Mouse (Mus musculus): Measurements from ENCODE around the gene Eno1. TPM values are rescaled to one million over a fixed set of nuclear protein-coding genes. Genes with fewer than 3 reads are reported as not detected.
A peak's percentile ranks its signal among the peaks of the same experiment; 100 is the strongest.

Eno1 gene
- total RNA-seq (2022) = 100 to 1,000 TPM; 419 to 457 (median 441) TPM

DNA sequence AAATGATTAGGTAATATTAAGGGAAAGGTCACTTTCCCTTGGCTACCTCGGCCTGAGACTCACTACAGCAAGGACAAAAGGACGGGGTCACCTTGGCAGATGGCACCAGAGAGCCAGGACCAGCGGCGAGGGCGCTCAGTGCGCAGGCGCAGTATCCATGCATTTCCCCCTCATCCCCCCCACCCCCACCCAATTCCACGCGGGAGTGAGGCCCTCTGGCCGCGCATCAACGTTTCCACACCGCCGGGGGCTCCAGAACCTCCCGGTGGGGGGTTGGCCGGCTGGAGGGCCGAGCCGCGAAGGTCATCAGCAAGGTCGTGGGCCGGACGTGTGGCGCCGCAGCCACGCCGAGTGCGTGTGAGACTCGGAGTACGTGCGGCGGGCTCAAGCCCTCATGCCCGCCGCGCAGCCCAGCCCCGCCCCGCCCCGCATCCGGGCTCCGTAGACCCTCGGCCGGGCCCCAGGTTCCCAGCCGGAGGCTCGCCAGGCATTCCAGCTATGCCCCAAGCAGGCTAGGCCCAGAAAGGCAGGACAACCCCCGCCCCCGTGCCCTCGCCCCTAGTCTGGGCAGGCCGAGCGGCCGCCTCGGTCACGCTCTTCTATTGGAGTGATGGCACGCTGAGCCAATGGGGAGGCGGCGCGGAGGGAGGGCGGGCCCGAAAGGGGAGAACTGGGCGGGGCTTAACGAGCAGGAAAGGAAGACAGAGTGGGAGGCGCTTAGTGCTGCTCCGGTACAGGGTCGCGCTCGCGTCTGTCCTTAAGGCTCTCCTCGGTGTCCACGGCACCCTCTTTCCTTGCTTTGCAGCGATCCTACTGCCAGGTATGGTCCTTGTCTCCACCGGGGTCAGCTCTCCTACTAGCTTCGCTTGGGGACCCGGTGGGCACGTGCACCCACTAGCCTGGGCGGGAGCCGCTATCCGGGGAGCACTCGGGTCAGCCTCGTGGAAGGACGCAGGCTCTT, at the start of gene Eno1:
Gene Eno1, plus strand, starts transcription at position 201 of the 961 bp plus-strand sequence.
- peak; percentile 89 to 96 for DNase-seq (ENCODE audit: low spot score in 2 of 2)

DNA sequence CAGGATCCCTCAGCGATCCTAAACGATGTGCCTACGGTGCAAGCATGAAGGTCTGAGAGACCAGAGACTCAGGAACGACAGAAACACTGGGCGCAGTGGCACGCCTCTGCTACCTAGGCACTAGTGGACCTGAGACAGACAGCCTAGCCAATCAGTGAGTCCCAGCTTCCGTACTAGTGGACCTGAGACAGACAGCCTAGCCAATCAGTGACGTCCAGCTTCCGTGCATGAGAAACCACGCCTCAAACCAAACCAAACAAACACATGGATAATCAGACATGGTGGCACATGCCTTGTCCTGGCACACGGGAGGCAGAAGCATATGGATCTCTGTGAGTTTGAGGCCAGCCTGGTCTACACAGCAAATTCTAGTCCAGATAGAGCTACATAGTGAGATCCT, 48.3 kb upstream of the Eno1 start:
- DNase-seq (ENCODE audit: low spot score in 2 of 2) = no peak

DNA sequence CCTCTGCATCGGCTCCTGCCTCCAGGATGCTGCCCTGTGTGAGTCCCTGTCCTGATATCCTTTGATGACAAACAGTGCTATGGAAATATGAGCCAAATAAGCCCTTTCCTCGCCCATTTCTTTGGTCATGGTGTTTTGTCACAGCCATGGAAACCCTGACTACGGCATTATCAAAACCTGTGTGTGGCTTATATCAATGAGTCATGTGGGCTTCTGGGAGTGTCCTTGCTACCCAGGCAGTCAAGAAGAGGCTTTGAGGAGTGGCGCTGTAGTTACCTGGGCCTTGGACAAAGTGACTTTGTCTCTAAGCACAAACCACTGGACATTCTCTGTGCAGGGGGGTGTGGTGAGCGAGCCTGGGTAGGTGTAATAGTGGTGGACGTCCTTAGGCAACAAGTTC, 44.3 kb upstream of the Eno1 start:
- DNase-seq (ENCODE audit: low spot score in 2 of 2) = no peak

- no peak for DNase-seq (ENCODE audit: low spot score in 2 of 2)
Observed at GRCm38 (mm10) chr4:150193915-150194314, 42.6 kb upstream of the Eno1 start.

- no peak for DNase-seq (ENCODE audit: low spot score in 2 of 2)
Observed at GRCm38 (mm10) chr4:150198268-150198667, 38.3 kb upstream of the Eno1 start.

DNA sequence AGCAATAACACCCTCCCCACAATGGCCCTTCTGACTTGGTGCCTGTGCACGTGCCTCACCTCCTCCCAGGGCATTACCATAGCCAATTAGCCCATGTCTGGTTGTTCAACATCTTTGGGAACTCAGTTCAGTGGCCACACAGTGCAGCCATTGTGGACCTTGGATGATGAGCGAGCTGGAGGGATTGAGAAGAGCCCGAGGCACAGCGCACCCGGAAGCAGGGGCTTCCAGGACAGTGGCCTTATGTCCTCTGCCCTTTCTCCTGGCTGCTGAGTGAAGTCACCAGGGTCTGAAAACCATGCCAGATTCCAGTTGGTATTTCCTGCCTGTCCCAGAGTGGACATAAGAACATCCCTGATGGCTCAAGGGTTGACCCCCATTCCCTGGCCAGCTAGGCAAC, 35.3 kb upstream of the Eno1 start, which contains the start of gene Car6:
Gene Car6, minus strand, starts transcription at position 101 of the 400 bp plus-strand sequence.
- no peak for DNase-seq (ENCODE audit: low spot score in 2 of 2)

- DNase-seq (ENCODE audit: low spot score in 2 of 2) = no peak
Observed at GRCm38 (mm10) chr4:150202702-150203101, 33.8 kb upstream of the Eno1 start.

GRCm38 (mm10) chr4:150204877-150205276, 31.6 kb upstream of the Eno1 start:
- DNase-seq (ENCODE audit: low spot score in 2 of 2) = no peak

DNA sequence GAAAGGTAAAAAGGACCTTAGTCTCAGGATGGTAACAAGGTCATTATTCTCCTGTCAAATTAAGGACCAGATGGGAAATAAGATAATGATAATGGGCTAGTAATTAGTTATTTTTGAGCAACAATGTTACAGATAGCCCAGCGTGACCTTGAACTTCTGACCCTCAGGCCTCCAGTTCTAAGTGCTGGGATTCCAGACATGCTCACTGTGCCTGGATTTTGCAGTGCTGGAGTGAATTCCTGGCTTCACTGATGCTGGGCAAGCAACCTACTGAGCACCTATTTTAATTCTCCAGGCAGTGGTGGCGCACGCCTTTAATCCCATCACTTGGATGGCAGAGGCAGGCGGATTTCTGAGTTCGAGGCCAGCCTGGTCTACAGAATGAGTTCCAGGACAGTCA, 26.8 kb upstream of the Eno1 start:
- no peak for DNase-seq (ENCODE audit: low spot score in 2 of 2)

DNA sequence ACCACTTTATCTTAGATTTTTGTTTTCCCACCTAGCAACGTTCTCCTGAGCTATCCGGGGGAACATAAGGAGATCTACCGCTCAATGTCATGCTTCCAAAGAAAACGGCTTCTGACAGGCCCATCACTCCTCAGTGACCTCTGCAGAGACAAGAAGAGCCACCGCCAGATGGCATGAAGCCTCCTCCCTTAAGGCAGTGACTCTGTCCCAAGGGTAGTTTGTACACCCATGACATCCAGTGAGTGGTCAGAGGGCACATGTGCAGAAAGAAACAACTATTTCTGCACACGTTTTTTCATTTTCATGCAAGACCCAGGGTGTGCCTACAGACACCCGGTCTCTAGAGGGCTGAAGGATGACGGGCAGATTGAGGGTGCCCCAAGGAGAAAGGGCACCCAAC, 26.2 kb upstream of the Eno1 start:
- DNase-seq (ENCODE audit: low spot score in 2 of 2) = no peak

GRCm38 (mm10) chr4:150211930-150212552, 24.5 kb upstream of the Eno1 start:
- no peak for DNase-seq (ENCODE audit: low spot score in 2 of 2)

GRCm38 (mm10) chr4:150212553-150212971, 24.0 kb upstream of the Eno1 start:
- no peak for DNase-seq (ENCODE audit: low spot score in 2 of 2)

- no peak for DNase-seq (ENCODE audit: low spot score in 2 of 2)
Observed at GRCm38 (mm10) chr4:150213910-150214309, 22.6 kb upstream of the Eno1 start.

DNA sequence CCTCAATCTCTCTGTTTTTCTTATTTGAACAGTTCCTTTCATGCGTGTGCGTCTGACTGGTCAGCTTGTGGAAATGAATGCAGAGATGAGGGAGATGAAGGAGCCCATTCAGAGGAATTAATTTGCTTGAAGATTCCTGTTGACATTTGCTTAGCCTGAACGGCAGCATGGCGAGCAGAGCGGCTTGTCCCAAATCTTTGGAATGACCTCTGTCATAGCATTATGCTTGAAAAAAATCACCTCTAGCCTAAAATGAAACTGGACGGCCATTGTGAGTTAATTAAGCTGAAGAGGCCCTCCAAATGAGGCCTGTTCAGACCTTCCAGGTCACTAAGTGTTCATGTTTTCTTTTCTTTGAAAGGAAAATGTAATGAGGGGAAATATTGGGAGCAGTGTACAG, 20.1 kb upstream of the Eno1 start:
- no peak for DNase-seq (ENCODE audit: low spot score in 2 of 2)

- no peak for DNase-seq (ENCODE audit: low spot score in 2 of 2)
Observed at GRCm38 (mm10) chr4:150217042-150217554, 19.4 kb upstream of the Eno1 start.

DNA sequence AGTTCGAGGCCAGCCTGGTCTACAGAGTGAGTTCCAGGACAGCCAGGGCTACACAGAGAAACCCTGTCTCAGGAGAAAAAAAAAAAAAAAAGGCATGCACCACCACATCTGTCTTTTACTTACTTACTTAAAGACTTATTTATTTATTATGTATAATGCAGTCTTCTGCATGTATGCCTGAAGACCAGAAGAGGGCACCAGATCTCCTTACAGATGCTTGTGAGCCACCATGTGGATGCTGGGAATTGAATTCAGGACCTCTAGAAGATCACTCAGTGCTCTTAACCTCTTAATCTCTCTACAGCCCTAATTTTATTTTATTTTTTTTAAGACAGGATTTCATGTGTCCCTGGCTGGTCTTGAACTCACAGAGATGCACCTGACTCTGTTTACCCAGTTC, 18.6 kb upstream of the Eno1 start:
- no peak for DNase-seq (ENCODE audit: low spot score in 2 of 2)

DNA sequence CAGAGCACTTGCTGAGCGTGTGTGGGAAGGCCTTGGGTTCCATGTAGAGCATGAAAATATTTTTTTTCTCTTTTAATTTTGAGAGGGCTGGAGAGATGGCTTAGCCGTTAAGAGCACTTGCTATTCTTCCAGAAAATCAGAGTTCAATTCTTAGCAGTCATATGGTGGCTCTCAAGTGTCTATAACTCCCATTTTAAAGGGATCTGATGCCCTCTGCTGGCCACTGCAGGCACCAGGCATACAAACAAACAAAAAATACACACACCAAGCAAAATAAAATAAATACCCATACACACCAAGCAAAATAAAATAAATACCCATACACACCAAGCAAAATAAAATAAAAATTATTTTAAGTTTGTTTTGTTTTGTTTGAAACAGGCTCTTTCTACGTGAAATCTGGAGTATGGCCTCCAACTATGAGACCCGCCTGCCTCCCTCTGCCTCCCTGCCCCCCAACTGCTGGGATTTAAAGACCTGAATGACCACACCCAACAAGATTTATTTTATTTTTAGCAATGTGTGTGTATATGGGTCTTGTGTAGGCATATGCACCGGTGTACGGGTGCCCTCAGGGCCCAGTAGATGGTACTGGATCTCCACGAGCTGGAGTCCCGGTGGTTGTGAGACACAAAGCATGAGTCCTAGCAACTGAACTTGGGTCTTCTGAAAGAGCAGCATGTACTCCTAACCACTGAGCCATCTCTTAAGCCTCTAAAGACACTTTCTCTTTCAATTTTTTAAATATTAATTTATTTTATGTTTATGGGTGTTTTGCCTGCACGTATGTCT, 16.8 kb upstream of the Eno1 start:
- peak in 1 of 2 experiments; percentile 42 for DNase-seq (ENCODE audit: low spot score in 2 of 2)

DNA sequence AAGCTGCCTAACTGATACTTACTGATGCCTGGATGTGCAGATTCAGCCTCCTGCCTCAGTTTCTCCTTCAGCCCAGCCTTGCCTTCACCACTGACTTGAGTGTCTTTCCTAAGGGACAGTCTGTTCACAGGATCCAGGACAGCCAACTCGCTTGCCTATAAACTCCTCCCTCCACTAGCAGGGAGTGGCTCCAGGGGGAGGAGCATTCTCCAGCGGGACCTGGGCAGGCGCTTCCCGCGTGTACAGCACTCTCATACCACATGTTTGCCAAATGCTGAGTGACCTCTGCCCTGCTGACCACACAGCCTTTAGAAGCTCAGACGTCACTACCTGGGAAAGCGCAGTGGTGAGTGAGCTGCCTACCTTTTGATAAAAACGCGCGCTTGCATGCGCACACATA, 15.9 kb upstream of the Eno1 start:
- DNase-seq (ENCODE audit: low spot score in 2 of 2) = no peak

DNA sequence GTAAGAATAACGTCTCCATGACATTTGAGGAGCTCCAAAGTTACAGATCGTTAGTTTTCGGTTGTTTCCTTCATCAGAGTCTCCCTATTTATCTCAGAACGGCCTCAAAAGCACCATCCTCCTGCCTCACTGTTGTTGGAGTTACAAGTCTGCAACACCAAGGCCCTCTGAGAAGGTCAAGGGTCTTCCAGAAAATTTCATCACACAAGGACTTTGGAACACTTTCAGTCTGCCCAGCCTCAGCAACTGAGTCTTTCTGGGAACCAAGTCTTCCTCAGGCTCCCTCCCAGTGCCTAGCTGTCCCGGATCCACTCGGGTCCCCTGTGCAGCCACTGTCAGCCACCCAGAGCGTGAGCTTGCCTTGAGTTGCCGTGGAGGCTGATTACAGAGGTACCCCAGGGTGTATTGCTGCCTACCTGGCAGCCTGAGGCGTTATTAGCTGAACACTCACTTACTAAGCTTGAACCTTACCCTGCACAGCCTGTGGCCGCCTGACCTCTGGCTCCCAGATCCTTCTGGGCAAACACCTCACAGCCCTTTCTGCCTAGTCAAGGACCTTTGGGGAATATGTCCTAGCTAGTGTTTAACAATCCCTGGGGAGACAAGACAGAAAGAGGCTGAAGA, 15.4 kb upstream of the Eno1 start:
- DNase-seq (ENCODE audit: low spot score in 2 of 2) = no peak

GRCm38 (mm10) chr4:150223830-150224229, 12.7 kb upstream of the Eno1 start:
- no peak for DNase-seq (ENCODE audit: low spot score in 2 of 2)

GRCm38 (mm10) chr4:150225700-150226099, 10.8 kb upstream of the Eno1 start:
- no peak for DNase-seq (ENCODE audit: low spot score in 2 of 2)
